Mouse (Mus musculus) megakaryocyte, embryonic 14.5 days (primary cell): ENCODE data around the gene Ak4. TPM values are rescaled to one million over a fixed set of nuclear protein-coding genes. Genes with fewer than 3 reads are reported as not detected.

Experiments
- H3K27me3 ChIP-seq: replicated peaks from 2 replicates; pipeline ENCODE3; 2012; ENCODE audit warnings: inconsistent platforms
- H3K36me3 ChIP-seq: replicated peaks from 2 replicates; pipeline ENCODE3; 2012; ENCODE audit warnings: low read length, inconsistent platforms, mixed read lengths
- H3K4me1 ChIP-seq: 2 replicates; pipeline ENCODE4 v1.6.1; 2012; ENCODE audit warnings: inconsistent platforms
- H3K4me3 ChIP-seq: replicated peaks from 2 replicates; pipeline ENCODE3; 2012; ENCODE audit warnings: moderate library complexity, mild to moderate bottlenecking, inconsistent platforms
- H3K9me3 ChIP-seq: 2 replicates; pipeline ENCODE4 v1.6.1; 2012; ENCODE audit warnings: inconsistent platforms
- FLI1 ChIP-seq: IDR thresholded peaks from 2 replicates; pipeline ENCODE4 v1.6.1; 2012; ENCODE audit warnings: low read length, inconsistent platforms, mixed read lengths
- GATA1 ChIP-seq: IDR thresholded peaks from 3 replicates; pipeline ENCODE4 v1.6.1; 2012; ENCODE audit warnings: mixed read lengths, low read length, inconsistent platforms, borderline replicate concordance
- polyA plus RNA-seq: library from polyadenylated mRNA; stranded (reverse); fragments of >175 nt; gene quantifications from 2 replicates; pipeline ENCODE4 v1.2.3, GENCODE M21; 2012; ENCODE audit warnings: low replicate concordance; ENCODE audit not compliant: insufficient read depth

Ak4 gene
- polyA plus RNA-seq, 1 experiment = 14.3 TPM

- Histone ChIP-seq H3K27me3 (peaks cover 19% of the 10 kb centered on the region), H3K36me3 (no peaks in the 10 kb centered on the region), H3K4me1 (no peaks in the 10 kb centered on the region), H3K9me3 (no peaks in the 10 kb centered on the region), H3K4me3 (no peak overlapping the region)
- TF ChIP-seq FLI1 (no peak), GATA1 (no peak)
These were observed 71.3 kb downstream of the Ak4 start for GRCm38 (mm10) chr4:101490320-101490917.

DNA sequence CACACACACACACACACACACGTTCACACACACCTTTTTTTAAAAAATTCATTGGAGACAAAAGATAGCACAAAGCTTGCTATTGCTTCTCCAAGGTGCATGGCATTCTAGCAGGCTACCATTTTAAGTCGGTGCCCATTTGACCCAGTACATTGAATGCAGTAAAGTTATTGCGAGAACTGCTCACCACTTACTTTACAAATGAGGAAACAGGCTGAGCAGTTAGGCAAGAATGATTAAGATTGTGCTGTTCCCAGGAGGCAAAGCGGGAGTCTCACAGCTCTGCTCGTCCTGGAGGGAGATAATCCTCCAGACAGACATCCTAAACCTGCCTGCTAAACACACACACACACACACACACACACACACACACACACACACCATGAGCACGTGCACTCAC, 72.6 kb downstream of the Ak4 start:
- Histone ChIP-seq H3K4me1 (peaks cover 6% of the 10 kb centered on the region), H3K27me3 (peaks cover 31% of the 10 kb centered on the region), H3K4me3 (no peak overlapping the region), H3K36me3 (no peaks in the 10 kb centered on the region), H3K9me3 (no peaks in the 10 kb centered on the region)
- no peak for TF ChIP-seq FLI1
- no peak for TF ChIP-seq GATA1

DNA sequence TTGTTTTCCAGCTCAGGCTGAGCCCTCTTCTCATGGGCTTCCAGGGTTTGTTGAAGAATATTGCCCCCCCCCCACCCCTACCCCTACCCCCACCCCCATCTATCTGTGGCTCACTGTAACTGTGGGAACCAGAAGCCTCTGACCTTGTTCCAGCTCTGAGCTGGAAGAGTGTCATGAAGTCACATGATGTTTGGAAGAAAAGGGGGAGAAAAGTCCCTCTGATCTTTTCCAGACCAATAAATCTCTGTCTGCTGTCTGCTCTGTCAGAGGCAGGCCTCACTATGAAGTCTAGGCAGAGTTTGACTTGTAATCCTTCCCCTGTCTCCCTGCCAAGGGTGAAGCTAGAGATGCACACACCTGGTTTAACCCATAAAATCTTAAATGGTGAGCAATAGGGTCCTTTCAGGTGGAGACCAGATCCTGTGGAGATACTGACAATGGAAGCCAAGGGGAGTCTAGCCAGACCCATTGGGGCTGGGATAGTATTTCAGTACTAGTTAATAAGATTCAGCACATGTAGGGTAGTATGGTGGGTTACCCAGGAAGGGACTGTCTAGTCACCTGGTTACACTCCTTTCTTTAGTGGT, 74.6 kb downstream of the Ak4 start:
- peaks cover 16% of the 10 kb centered on the region for H3K4me1 ChIP-seq
- H3K27me3 ChIP-seq = peaks cover 48% of the 10 kb centered on the region
- H3K9me3 ChIP-seq = no peaks in the 10 kb centered on the region
- H3K4me3 ChIP-seq = no peak overlapping the region
- TF ChIP-seq GATA1 = no peak
- no peaks in the 10 kb centered on the region for H3K36me3 ChIP-seq

DNA sequence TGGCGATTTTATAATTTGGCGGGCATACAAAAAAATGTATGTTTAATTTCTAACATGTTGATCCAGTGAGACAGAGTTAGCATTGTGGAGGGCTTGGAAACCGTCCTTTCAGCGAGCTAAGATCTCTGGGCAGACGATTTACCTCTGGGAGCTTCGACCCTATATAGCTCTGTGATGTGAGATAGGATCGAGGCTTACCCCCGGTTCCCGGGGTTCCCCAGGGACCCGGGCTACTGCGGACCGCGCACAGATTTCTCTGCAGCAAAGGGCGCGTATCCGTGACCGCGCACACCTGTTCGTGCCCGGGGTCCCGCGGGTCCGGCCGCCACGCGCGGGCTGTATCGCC, 77.1 kb downstream of the Ak4 start:
- Histone ChIP-seq H3K4me1 (peaks cover 16% of the 10 kb centered on the region), H3K4me3 (peak overlapping the region; percentile 89), H3K36me3 (no peaks in the 10 kb centered on the region), H3K9me3 (no peaks in the 10 kb centered on the region), H3K27me3 (peaks cover 54% of the 10 kb centered on the region)
- TF ChIP-seq GATA1 (no peak), FLI1 (no peak)

DNA sequence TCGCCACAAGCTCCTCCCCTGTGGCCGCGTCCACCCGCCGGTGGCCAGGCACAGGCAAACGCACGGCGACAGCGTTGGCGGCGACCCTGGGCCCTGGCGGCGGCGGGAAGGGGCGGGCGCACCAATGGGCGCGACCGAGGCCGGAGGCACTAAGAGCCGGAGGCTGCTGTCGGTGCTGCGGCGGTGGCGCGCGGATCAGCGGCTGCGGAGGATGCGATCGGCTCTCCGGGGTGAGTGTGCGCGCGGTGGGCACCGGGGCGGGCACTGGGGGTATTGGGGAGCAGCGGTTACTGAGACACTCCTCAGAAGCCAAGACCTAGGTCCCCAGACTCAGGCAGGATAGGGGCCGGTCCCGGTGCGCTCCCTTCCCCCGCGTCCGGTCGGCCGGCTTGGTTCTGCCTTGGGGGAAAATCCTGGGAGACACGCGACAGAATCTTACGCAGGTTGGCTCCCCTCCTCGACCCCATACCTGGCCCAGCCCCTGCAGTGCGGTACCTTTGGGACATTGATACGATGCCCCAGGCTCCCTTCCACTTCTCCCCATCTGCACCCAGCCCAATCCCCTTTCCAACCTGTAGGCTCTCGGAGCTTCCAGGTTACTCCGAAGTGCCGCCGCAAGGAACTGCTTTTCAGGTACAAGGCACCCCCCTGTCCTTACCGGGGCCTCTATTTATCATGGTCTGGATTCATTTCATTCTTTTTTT, 77.6 kb downstream of the Ak4 start, which contains the start of gene Dnajc6:
Gene Dnajc6, plus strand, starts transcription at position 115 of the 704 bp plus-strand sequence.
- no peaks in the 10 kb centered on the region for H3K9me3 ChIP-seq
- H3K4me1 ChIP-seq = peaks cover 16% of the 10 kb centered on the region
- peaks cover 57% of the 10 kb centered on the region for H3K27me3 ChIP-seq
- no peak for TF ChIP-seq GATA1
- TF ChIP-seq FLI1 = no peak
- H3K36me3 ChIP-seq = no peaks in the 10 kb centered on the region
- peak within 1 kb of the TSS; percentile 89 for H3K4me3 ChIP-seq

- TF ChIP-seq GATA1 (no peak), FLI1 (no peak)
- Histone ChIP-seq H3K4me1 (peaks cover 16% of the 10 kb centered on the region), H3K36me3 (no peaks in the 10 kb centered on the region), H3K27me3 (peaks cover 57% of the 10 kb centered on the region), H3K4me3 (peak overlapping the region; percentile 57), H3K9me3 (no peaks in the 10 kb centered on the region)
These were observed 78.3 kb downstream of the Ak4 start for GRCm38 (mm10) chr4:101497336-101497735.

- no peak for TF ChIP-seq GATA1
- H3K4me1 ChIP-seq = peaks cover 10% of the 10 kb centered on the region
- H3K27me3 ChIP-seq = peaks cover 16% of the 10 kb centered on the region
- H3K36me3 ChIP-seq = no peaks in the 10 kb centered on the region
- H3K4me3 ChIP-seq = no peak overlapping the region
- peaks cover 12% of the 10 kb centered on the region; the same call in 1 of the 2 replicates for H3K9me3 ChIP-seq
These were observed 85.5 kb downstream of the Ak4 start for GRCm38 (mm10) chr4:101504470-101505007.

DNA sequence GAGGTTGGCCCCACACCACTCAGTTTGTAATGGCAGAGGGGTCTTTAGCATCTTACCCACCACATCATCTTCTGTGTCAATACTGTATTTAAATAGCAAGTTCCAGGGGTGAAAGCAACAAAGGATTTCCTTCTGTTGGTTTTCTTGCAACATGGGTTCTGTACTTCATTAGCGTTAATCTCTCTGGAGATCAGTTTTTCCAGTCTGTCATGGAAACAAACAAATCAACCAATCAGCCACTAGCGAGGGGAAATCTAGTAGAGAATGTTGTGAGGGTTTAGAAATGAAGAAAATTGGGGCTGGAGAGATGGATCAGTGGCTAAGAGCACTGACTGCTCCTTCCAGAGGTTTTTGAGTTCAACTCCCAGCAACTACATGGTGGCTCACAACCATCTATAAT, 86.9 kb downstream of the Ak4 start:
- Histone ChIP-seq H3K27me3 (peaks cover 12% of the 10 kb centered on the region), H3K36me3 (no peaks in the 10 kb centered on the region), H3K4me3 (no peak overlapping the region), H3K9me3 (peaks cover 12% of the 10 kb centered on the region; the same call in 1 of the 2 replicates), H3K4me1 (peaks cover 18% of the 10 kb centered on the region)
- TF ChIP-seq GATA1 (no peak), FLI1 (no peak)

DNA sequence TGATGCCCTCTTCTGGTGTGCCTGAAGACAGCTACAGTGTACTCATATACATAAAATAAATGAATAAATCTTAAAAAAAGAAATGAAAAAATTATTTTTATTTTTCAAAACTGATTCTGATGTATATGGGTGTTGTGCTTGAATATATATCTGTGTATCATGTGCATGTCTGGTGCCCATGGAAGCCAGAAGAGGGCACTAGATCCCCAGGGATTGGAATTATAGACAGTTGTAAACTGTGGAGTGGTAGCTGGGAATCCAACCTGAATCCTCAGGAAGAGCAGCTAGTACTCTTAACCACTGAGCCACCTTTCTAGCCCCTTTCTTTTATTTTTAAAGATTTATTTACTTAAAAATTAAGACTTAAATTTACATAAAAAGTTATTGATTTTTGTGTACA, 87.3 kb downstream of the Ak4 start:
- H3K36me3 ChIP-seq = no peaks in the 10 kb centered on the region
- H3K9me3 ChIP-seq = peaks cover 12% of the 10 kb centered on the region; the same call in 1 of the 2 replicates
- H3K4me3 ChIP-seq = no peak overlapping the region
- H3K27me3 ChIP-seq = peaks cover 11% of the 10 kb centered on the region
- H3K4me1 ChIP-seq = peaks cover 21% of the 10 kb centered on the region
- TF ChIP-seq FLI1 = no peak
- TF ChIP-seq GATA1 = no peak
